Mouse (Mus musculus): ENCODE data around the gene Krt15.

- no peak for TF ChIP-seq POLR2A (IDR thresholded peaks at IDR 0.05; ENCODE audit: insufficient read depth, low read depth, low read length)
- TF ChIP-seq CTCF (IDR thresholded peaks at IDR 0.05), result no peak
- no peak for TF ChIP-seq EP300 (IDR thresholded peaks at IDR 0.05; ENCODE audit: insufficient read depth, low read depth, low read length)
Observed at GRCm38 (mm10) chr11:100164392-100164791, 28.7 kb upstream of the Krt15 start.

Data from heart, adult 2 months (tissue).